Mouse (Mus musculus) erythroid progenitor cell, adult 5-6 weeks (primary cell): ENCODE data around the gene Hfe2. TPM values are rescaled to one million over a fixed set of nuclear protein-coding genes. Genes with fewer than 3 reads are reported as not detected.
A peak's percentile ranks its signal among the peaks of the same experiment; 100 is the strongest.
"Not testable (repeated sequence)": the region's sequence is repeated elsewhere in the genome, so short reads cannot be mapped to it uniquely, and the experiment has no call there.

ENCODE experiments used
- ATAC-seq: replicated peaks from 2 replicates; pipeline ENCODE4 v1.8.0; 2016; ENCODE audit warnings: moderate number of reproducible peaks, mild to moderate bottlenecking, moderate TSS enrichment, inconsistent platforms; ENCODE audit not compliant: poor library complexity, low FRiP score, severe bottlenecking
- total RNA-seq, 2 experiments: library from RNA; stranded (forward) in 1 of 2; stranded (reverse) in 1 of 2; fragments of 150-400 nt in 1 of 2; fragments of 186-747, 209-891 nt in 1 of 2; gene quantifications; 2 replicates each; pipeline versions ENCODE4 v1.2.3 to v1.2.4; 2015 to 2017; ENCODE audit warnings: low replicate concordance in 2 of 2

Hfe2 gene
- not detected in 2 replicates for total RNA-seq (2015; ENCODE audit: low replicate concordance)
- not detected in 2 replicates for total RNA-seq (2017; ENCODE audit: low replicate concordance)

GRCm38 (mm10) chr3:96524914-96525313 lies at the start of gene Hfe2:
TSS of gene Hfe2 (plus strand) at chr3:96525172.
- no peak for ATAC-seq

GRCm38 (mm10) chr3:96477084-96477483 lies 47.9 kb upstream of the Hfe2 start:
- no peak for ATAC-seq

GRCm38 (mm10) chr3:96477558-96477957 lies 47.4 kb upstream of the Hfe2 start:
- no peak for ATAC-seq

- ATAC-seq = no peak
These were observed 45.7 kb upstream of the Hfe2 start for GRCm38 (mm10) chr3:96479249-96479648.

GRCm38 (mm10) chr3:96480684-96481270 lies 44.2 kb upstream of the Hfe2 start:
- ATAC-seq = no peak

- ATAC-seq = no peak
These were observed 43.1 kb upstream of the Hfe2 start for GRCm38 (mm10) chr3:96481856-96482255.

GRCm38 (mm10) chr3:96482451-96482850 lies 42.5 kb upstream of the Hfe2 start:
- no peak for ATAC-seq

GRCm38 (mm10) chr3:96483044-96483443 lies 41.9 kb upstream of the Hfe2 start:
- ATAC-seq = not testable (repeated sequence)

GRCm38 (mm10) chr3:96483946-96484345 lies 41.0 kb upstream of the Hfe2 start:
- ATAC-seq = no peak

- ATAC-seq = no peak
These were observed 40.1 kb upstream of the Hfe2 start for GRCm38 (mm10) chr3:96484921-96485320.

- no peak for ATAC-seq
These were observed 39.6 kb upstream of the Hfe2 start for GRCm38 (mm10) chr3:96485361-96485760.

- peak; percentile 60 for ATAC-seq
These were observed 38.7 kb upstream of the Hfe2 start for GRCm38 (mm10) chr3:96486064-96486827.

GRCm38 (mm10) chr3:96486828-96487559 lies 38.0 kb upstream of the Hfe2 start:
- ATAC-seq = peak; percentile 80

GRCm38 (mm10) chr3:96487596-96488289 lies 37.2 kb upstream of the Hfe2 start:
- ATAC-seq = no peak

GRCm38 (mm10) chr3:96488290-96488906 lies 36.6 kb upstream of the Hfe2 start:
- ATAC-seq = peak; percentile 79

- peak; percentile 65 for ATAC-seq
These were observed 35.9 kb upstream of the Hfe2 start for GRCm38 (mm10) chr3:96488907-96489629.

- ATAC-seq = not testable (repeated sequence)
These were observed 35.3 kb upstream of the Hfe2 start for GRCm38 (mm10) chr3:96489636-96490035.

GRCm38 (mm10) chr3:96494456-96494855 lies 30.5 kb upstream of the Hfe2 start:
- ATAC-seq = 0 out of 2 replicates have a peak, but pooled peaks have one; percentile 11

GRCm38 (mm10) chr3:96494912-96495311 lies 30.1 kb upstream of the Hfe2 start:
- no peak for ATAC-seq
